9 mouse cellular contexts compared by ENCODE assay signal in the genomic region with DNA sequence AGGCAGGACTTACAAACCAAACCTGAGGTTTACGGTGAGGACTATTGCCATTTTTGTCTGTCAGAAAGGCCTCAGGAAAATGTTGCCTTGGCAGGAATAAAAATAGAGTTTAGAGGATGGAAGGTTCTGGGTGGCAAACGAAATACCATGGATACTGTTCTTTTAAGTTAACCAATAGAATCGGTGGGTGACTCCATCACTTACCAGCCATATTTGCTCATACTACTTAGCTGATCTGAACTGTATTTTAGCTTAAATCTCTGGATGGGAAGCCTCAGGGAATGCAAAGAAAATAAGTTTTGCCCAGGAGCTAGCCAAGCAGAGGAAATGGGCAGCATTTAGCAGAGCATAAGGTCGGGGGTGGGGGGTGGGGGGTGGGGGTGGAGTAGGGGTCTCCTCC. TPM values are rescaled to one million over a fixed set of nuclear protein-coding genes. Genes with fewer than 3 reads are reported as not detected.
DNase-seq lines count a peak whose midpoint lies in the region; ATAC-seq and TF ChIP-seq lines count a peak whose summit lies in the region.
"Had no signal": no experiment of that assay in that cellular context is flagged by ENCODE, and none has a peak within 500 bp of the region (broad histone marks: within the 10 kb centered on the region; RNA-seq: fewer than 3 reads in every experiment).

No protein-coding gene starts in this region.

- intact Hi-C loops in heart, postnatal 36 days (cut with DNase I): loop anchor here (10.0 kb wide), 1 partner anchor 313 kb away; a partner anchor contains a TSS

- 30% methylated on average over 4 of the region's 4 CpGs for WGBS in heart, embryonic 12.5 days
- WGBS in forebrain, embryonic 16.5 days: 27% methylated on average over 4 of the region's 4 CpGs
- 43% methylated on average over 3 of the region's 4 CpGs for WGBS in macrophage (ENCODE audit: missing documents)

- no peak for DNase-seq in heart, postnatal 36 days
- DNase-seq in gastrocnemius, adult 18-20 months (ENCODE audit: low spot score): no peak
- no peak for DNase-seq in right cerebral cortex, postnatal 25 days
- no peak for DNase-seq in testis, postnatal 10 days (ENCODE audit: low spot score)

- H3K36me3 ChIP-seq in heart, embryonic 12.5 days: peaks cover 6% of the 10 kb centered on the region
- H3K36me3 ChIP-seq in ES-Bruce4 (ENCODE audit: control insufficient read depth, insufficient read depth, low read length, poor library complexity, severe bottlenecking) (peaks cover 4% of the 10 kb centered on the region), macrophage (ENCODE audit: inconsistent target) (0 out of 2 replicates have a peak, but pooled peaks cover 8% of the 10 kb centered on the region)
- no peaks in the 10 kb centered on the region for H3K36me3 ChIP-seq in forebrain, embryonic 16.5 days (ENCODE audit: control insufficient read depth, insufficient read depth)

- no peak for TF ChIP-seq CTCF in ES-Bruce4 (IDR thresholded peaks at IDR 0.05; ENCODE audit: low read depth, low read length)

- H3K27ac ChIP-seq in heart, embryonic 12.5 days (ENCODE audit: poor library complexity, severe bottlenecking): no peak overlapping the region
- H3K27ac ChIP-seq in ES-Bruce4 (ENCODE audit: insufficient read depth, low read length) (no peak overlapping the region), macrophage (no peak overlapping the region)
- no peak overlapping the region for H3K27ac ChIP-seq in forebrain, embryonic 16.5 days (ENCODE audit: low read length)

- no peak for TF ChIP-seq EP300 in ES-Bruce4 (IDR thresholded peaks at IDR 0.05; ENCODE audit: insufficient read depth, low read depth, low read length)

- H3K4me2 ChIP-seq in heart, embryonic 12.5 days: peak overlapping the region; percentile 94
- H3K4me2 ChIP-seq in forebrain, embryonic 16.5 days (ENCODE audit: low read length): peak overlapping the region; percentile 59

- no peaks in the 10 kb centered on the region for H3K9me3 ChIP-seq in heart, embryonic 12.5 days (replicated peaks)
- H3K9me3 ChIP-seq in ES-Bruce4 (replicated peaks; ENCODE audit: control insufficient read depth, insufficient read depth, low read length, poor library complexity, severe bottlenecking): no peaks in the 10 kb centered on the region
- no peaks in the 10 kb centered on the region for H3K9me3 ChIP-seq in forebrain, embryonic 16.5 days (ENCODE audit: control insufficient read depth, low read length)

- peak overlapping the region; percentile 97 for H3K4me3 ChIP-seq in heart, embryonic 12.5 days
- H3K4me3 ChIP-seq in ES-Bruce4 (ENCODE audit: low read depth, low read length) (peak overlapping the region; percentile 92), macrophage (ENCODE audit: inconsistent target) (peak overlapping the region; percentile 82)
- H3K4me3 ChIP-seq in forebrain, embryonic 16.5 days (replicated peaks; ENCODE audit: low read length): peak overlapping the region; percentile 74

- H3K27me3 ChIP-seq in heart, embryonic 12.5 days (replicated peaks): no peaks in the 10 kb centered on the region
- no peaks in the 10 kb centered on the region for H3K27me3 ChIP-seq in ES-Bruce4 (ENCODE audit: control insufficient read depth, insufficient read depth, low read length, poor library complexity, severe bottlenecking)
- no peaks in the 10 kb centered on the region for H3K27me3 ChIP-seq in forebrain, embryonic 16.5 days (replicated peaks; ENCODE audit: control insufficient read depth, insufficient read depth, low read length)

- peaks cover 11% of the 10 kb centered on the region for H3K4me1 ChIP-seq in heart, embryonic 12.5 days (replicated peaks)
- H3K4me1 ChIP-seq in ES-Bruce4 (ENCODE audit: control insufficient read depth, insufficient read depth, low read length): no peaks in the 10 kb centered on the region
- peaks cover 11% of the 10 kb centered on the region for H3K4me1 ChIP-seq in forebrain, embryonic 16.5 days (replicated peaks; ENCODE audit: control insufficient read depth, insufficient read depth, low read length)

- H3K9ac ChIP-seq in heart, embryonic 12.5 days: peak overlapping the region; percentile 90
- H3K9ac ChIP-seq in ES-Bruce4 (ENCODE audit: low read depth, poor library complexity, severe bottlenecking): no peak overlapping the region; the same call in 1 of the 2 replicates
- H3K9ac ChIP-seq in forebrain, embryonic 16.5 days (replicated peaks; ENCODE audit: low read depth, low read length): peak overlapping the region; percentile 73

- peaks cover 19% of the 10 kb centered on the region for H3K79me2 ChIP-seq in macrophage (ENCODE audit: inconsistent target)

- ATAC-seq in heart, embryonic 12.5 days (ENCODE audit: insufficient number of reproducible peaks, low FRiP score): 0 out of 2 replicates have a peak, but pooled peaks have one; percentile 3
- no peak; the same call in 1 of the 2 replicates for ATAC-seq in forebrain, embryonic 16.5 days

- no peak for TF ChIP-seq POLR2A in ES-Bruce4 (IDR thresholded peaks at IDR 0.05; ENCODE audit: insufficient read depth, low read length)

RNA-seq across cellular contexts. Expression of a gene that starts 0.4 kb away (rescaled TPM):
- polyA plus RNA-seq in heart, embryonic 12.5 days (2016; fragmentation: Nextera tagmentation; extraction: Ambion mirVana): 5.7 and 5.8 TPM in 2 replicates
- total RNA-seq in heart, postnatal 36 days (2021): 1 to 10 TPM; 1.2 to 2.7 TPM
- 0.46 and 0.93 TPM in 2 replicates for polyA plus RNA-seq in ES-Bruce4 (2011; ENCODE audit: insufficient read depth, insufficient read length, low read depth, missing spikeins)
- polyA plus RNA-seq in forebrain, embryonic 16.5 days (2015; fragmentation: Nextera tagmentation; extraction: Ambion mirVana): 14.5 and 18.8 TPM in 2 replicates
- total RNA-seq in macrophage (2018; cell fraction: chromatin; rRNA removed): 1 to 10 TPM in 3 of 26 experiments, under 1 TPM in 10, not detected in 13; 0.30 to 1.7 (median 0.74) TPM
- total RNA-seq in macrophage (2018; cell fraction: cytosol; rRNA removed): under 1 TPM in 25 of 26 experiments, not detected in 1; 0.04 to 0.86 (median 0.27) TPM
- 1 to 10 TPM in 3 of 26 experiments, under 1 TPM in 10, not detected in 13; 0.17 to 3.2 (median 0.69) TPM for total RNA-seq in macrophage (2018; cell fraction: nucleus; rRNA removed)
- polyA plus RNA-seq in macrophage (2018): 0.14 TPM in 1 of 3 replicates, not detected in the others
- 1 to 10 TPM; 2.9 to 4.3 TPM for total RNA-seq in gastrocnemius, adult 18-20 months (2021)
- total RNA-seq: neutrophil, adult 5-6 weeks had no signal

RNA-seq across cellular contexts. Expression of a gene that starts 0.5 kb away (rescaled TPM):
- 15.7 and 16.6 TPM in 2 replicates for polyA plus RNA-seq in heart, embryonic 12.5 days (2016; fragmentation: Nextera tagmentation; extraction: Ambion mirVana)
- 10 to 100 TPM in 1 of 2 experiments, 1 to 10 TPM in 1; 9.8 to 10.5 TPM for total RNA-seq in heart, postnatal 36 days (2021)
- polyA plus RNA-seq in ES-Bruce4 (2011; ENCODE audit: insufficient read depth, insufficient read length, low read depth, missing spikeins): 24.1 and 27.1 TPM in 2 replicates
- polyA plus RNA-seq in forebrain, embryonic 16.5 days (2015; fragmentation: Nextera tagmentation; extraction: Ambion mirVana): 19.2 and 22.1 TPM in 2 replicates
- total RNA-seq in macrophage (2018; cell fraction: chromatin; rRNA removed): 10 to 100 TPM; 31.8 to 94.9 (median 67.4) TPM
- total RNA-seq in macrophage (2018; cell fraction: cytosol; rRNA removed): 10 to 100 TPM in 24 of 26 experiments, 1 to 10 TPM in 2; 9.2 to 13.8 (median 12.0) TPM
- total RNA-seq in macrophage (2018; cell fraction: nucleus; rRNA removed): 10 to 100 TPM; 16.8 to 53.1 (median 31.3) TPM
- polyA plus RNA-seq in macrophage (2018): 9.8 to 13.8 TPM (median 12.2 TPM) in 3 replicates
- 1 to 10 TPM; 7.3 to 8.2 TPM for total RNA-seq in gastrocnemius, adult 18-20 months (2021)
